Mouse (Mus musculus) urinary bladder, postnatal 25 days (tissue): Measurements from ENCODE around the gene Dock3.

Experiments used
- DNase-seq: peaks from one replicate; pipeline ENCODE4 v3.0.0; 2022; ENCODE audit warnings: low spot score

The Dock3 gene

GRCm38 (mm10) chr9:107231539-107232139 is at the start of gene Dock3:
TSS of gene Dock3 (minus strand) at chr9:107231909.
- DNase-seq, result peak; percentile 57

GRCm38 (mm10) chr9:107280322-107281027 is 48.8 kb upstream of the Dock3 start:
- no peak for DNase-seq

- DNase-seq, result no peak
Observed at GRCm38 (mm10) chr9:107279378-107280321, 47.9 kb upstream of the Dock3 start.

GRCm38 (mm10) chr9:107278527-107279377 is 47.0 kb upstream of the Dock3 start:
- DNase-seq, result peak; percentile 26

GRCm38 (mm10) chr9:107278126-107278525 is 46.4 kb upstream of the Dock3 start:
- no peak for DNase-seq

- no peak for DNase-seq
Observed at GRCm38 (mm10) chr9:107277603-107278002, 45.9 kb upstream of the Dock3 start.

GRCm38 (mm10) chr9:107275710-107276109 is 44.0 kb upstream of the Dock3 start:
- DNase-seq, result no peak

- no peak for DNase-seq
Observed at GRCm38 (mm10) chr9:107274751-107275150, 43.0 kb upstream of the Dock3 start.

- no peak for DNase-seq
Observed at GRCm38 (mm10) chr9:107273184-107273583, 41.5 kb upstream of the Dock3 start.

GRCm38 (mm10) chr9:107272284-107272683 is 40.6 kb upstream of the Dock3 start:
- DNase-seq, result no peak

GRCm38 (mm10) chr9:107271177-107271938 is 39.6 kb upstream of the Dock3 start:
- no peak for DNase-seq

- no peak for DNase-seq
Observed at GRCm38 (mm10) chr9:107269772-107270171, 38.1 kb upstream of the Dock3 start.

- no peak for DNase-seq
Observed at GRCm38 (mm10) chr9:107267721-107268402, 36.2 kb upstream of the Dock3 start.

- DNase-seq, result no peak
Observed at GRCm38 (mm10) chr9:107267028-107267427, 35.3 kb upstream of the Dock3 start.

- DNase-seq, result no peak
Observed at GRCm38 (mm10) chr9:107264731-107265130, 33.0 kb upstream of the Dock3 start.

- DNase-seq, result no peak
Observed at GRCm38 (mm10) chr9:107263912-107264311, 32.2 kb upstream of the Dock3 start.

GRCm38 (mm10) chr9:107262375-107262774 is 30.7 kb upstream of the Dock3 start:
- no peak for DNase-seq

GRCm38 (mm10) chr9:107261792-107262191 is 30.1 kb upstream of the Dock3 start:
- DNase-seq, result no peak

- no peak for DNase-seq
Observed at GRCm38 (mm10) chr9:107260836-107261235, 29.1 kb upstream of the Dock3 start.

GRCm38 (mm10) chr9:107260429-107260828 is 28.7 kb upstream of the Dock3 start:
- DNase-seq, result no peak
